Mouse (Mus musculus): ENCODE data around the gene Tln2. TPM values are rescaled to one million over a fixed set of nuclear protein-coding genes. Genes with fewer than 3 reads are reported as not detected.
A peak's percentile ranks its signal among the peaks of the same experiment; 100 is the strongest.

Gene Tln2
- polyA plus RNA-seq, 2 experiments = 17.5 to 39.2 TPM

- Histone ChIP-seq H3K27ac (replicated peaks; ENCODE audit: low read depth, low read length) (no peak overlapping the region), H3K4me3 (replicated peaks; ENCODE audit: low read length) (no peak overlapping the region), H3K4me2 (replicated peaks; ENCODE audit: low read depth, low read length, severe bottlenecking) (no peak overlapping the region), H3K36me3 (ENCODE audit: control insufficient read depth, insufficient read depth, low read length) (no peaks in the 10 kb centered on the region; the same call in none of the 2 replicates), H3K4me1 (ENCODE audit: control insufficient read depth, insufficient read depth, low read length) (peaks cover 28% of the 10 kb centered on the region), H3K9me3 (ENCODE audit: control insufficient read depth, low read length) (no peaks in the 10 kb centered on the region), H3K9ac (ENCODE audit: low read depth, low read length, severe bottlenecking) (no peak overlapping the region), H3K27me3 (ENCODE audit: control insufficient read depth, insufficient read depth, low read length) (no peaks in the 10 kb centered on the region)
- DNase-seq (ENCODE audit: low spot score) (no peak), ATAC-seq (ENCODE audit: low FRiP score, low read depth) (no peak)
- no peak for TF ChIP-seq POLR2A (IDR thresholded peaks at IDR 0.05; ENCODE audit: borderline replicate concordance, extremely low read depth, insufficient read depth, insufficient read length)
Observed at GRCm38 (mm10) chr9:67273362-67273761, 286.1 kb downstream of the Tln2 start.

- H3K4me1 ChIP-seq (ENCODE audit: control insufficient read depth, insufficient read depth, low read length) = peaks cover 52% of the 10 kb centered on the region
- 58% methylated on average over 7 of the region's 7 CpGs for WGBS
Observed at GRCm38 (mm10) chr9:67270734-67271133, 288.8 kb downstream of the Tln2 start.

GRCm38 (mm10) chr9:67270061-67270595, 289.4 kb downstream of the Tln2 start:
- Histone ChIP-seq H3K27ac (replicated peaks; ENCODE audit: low read depth, low read length) (no peak overlapping the region; the same call in 1 of the 2 replicates), H3K4me1 (ENCODE audit: control insufficient read depth, insufficient read depth, low read length) (peaks cover 58% of the 10 kb centered on the region), H3K27me3 (ENCODE audit: control insufficient read depth, insufficient read depth, low read length) (no peaks in the 10 kb centered on the region), H3K9ac (ENCODE audit: low read depth, low read length, severe bottlenecking) (no peak overlapping the region), H3K4me2 (replicated peaks; ENCODE audit: low read depth, low read length, severe bottlenecking) (no peak overlapping the region), H3K36me3 (ENCODE audit: control insufficient read depth, insufficient read depth, low read length) (no peaks in the 10 kb centered on the region; the same call in 1 of the 2 replicates), H3K4me3 (replicated peaks; ENCODE audit: low read length) (no peak overlapping the region), H3K9me3 (ENCODE audit: control insufficient read depth, low read length) (no peaks in the 10 kb centered on the region)
- WGBS = 67% methylated on average over 7 of the region's 7 CpGs
- DNase-seq (ENCODE audit: low spot score) (no peak), ATAC-seq (ENCODE audit: low FRiP score, low read depth) (no peak)
- TF ChIP-seq POLR2A (IDR thresholded peaks at IDR 0.05; ENCODE audit: borderline replicate concordance, extremely low read depth, insufficient read depth, insufficient read length) = no peak

More at GRCm38 (mm10) chr9:67270734-67271133, 288.8 kb downstream of the Tln2 start:
- Histone ChIP-seq H3K4me3 (replicated peaks; ENCODE audit: low read length) (no peak overlapping the region), H3K9me3 (ENCODE audit: control insufficient read depth, low read length) (no peaks in the 10 kb centered on the region), H3K9ac (ENCODE audit: low read depth, low read length, severe bottlenecking) (no peak overlapping the region), H3K4me2 (replicated peaks; ENCODE audit: low read depth, low read length, severe bottlenecking) (no peak overlapping the region), H3K27me3 (ENCODE audit: control insufficient read depth, insufficient read depth, low read length) (no peaks in the 10 kb centered on the region), H3K27ac (replicated peaks; ENCODE audit: low read depth, low read length) (peak overlapping the region; percentile 63), H3K36me3 (ENCODE audit: control insufficient read depth, insufficient read depth, low read length) (no peaks in the 10 kb centered on the region; the same call in 1 of the 2 replicates)
- no peak for DNase-seq (ENCODE audit: low spot score)
- ATAC-seq (ENCODE audit: low FRiP score, low read depth) = no peak
- no peak for TF ChIP-seq POLR2A (IDR thresholded peaks at IDR 0.05; ENCODE audit: borderline replicate concordance, extremely low read depth, insufficient read depth, insufficient read length)

GRCm38 (mm10) chr9:67267276-67267990, 292.1 kb downstream of the Tln2 start:
- Histone ChIP-seq H3K9me3 (ENCODE audit: control insufficient read depth, low read length) (no peaks in the 10 kb centered on the region), H3K36me3 (ENCODE audit: control insufficient read depth, insufficient read depth, low read length) (no peaks in the 10 kb centered on the region), H3K27me3 (ENCODE audit: control insufficient read depth, insufficient read depth, low read length) (no peaks in the 10 kb centered on the region), H3K4me3 (replicated peaks; ENCODE audit: low read length) (no peak overlapping the region), H3K9ac (ENCODE audit: low read depth, low read length, severe bottlenecking) (no peak overlapping the region), H3K4me1 (ENCODE audit: control insufficient read depth, insufficient read depth, low read length) (peaks cover 66% of the 10 kb centered on the region), H3K4me2 (replicated peaks; ENCODE audit: low read depth, low read length, severe bottlenecking) (no peak overlapping the region), H3K27ac (replicated peaks; ENCODE audit: low read depth, low read length) (no peak overlapping the region)
- TF ChIP-seq POLR2A (IDR thresholded peaks at IDR 0.05; ENCODE audit: borderline replicate concordance, extremely low read depth, insufficient read depth, insufficient read length) = no peak
- 77% methylated on average over 8 of the region's 8 CpGs for WGBS
- DNase-seq (ENCODE audit: low spot score) (no peak), ATAC-seq (ENCODE audit: low FRiP score, low read depth) (no peak)

- H3K4me3 ChIP-seq (replicated peaks; ENCODE audit: low read length) = no peak overlapping the region
- ATAC-seq (ENCODE audit: low FRiP score, low read depth) (no peak), DNase-seq (ENCODE audit: low spot score) (no peak)
- H3K9me3 ChIP-seq (ENCODE audit: control insufficient read depth, low read length) = no peaks in the 10 kb centered on the region
- no peak overlapping the region for H3K4me2 ChIP-seq (replicated peaks; ENCODE audit: low read depth, low read length, severe bottlenecking)
- TF ChIP-seq POLR2A (IDR thresholded peaks at IDR 0.05; ENCODE audit: borderline replicate concordance, extremely low read depth, insufficient read depth, insufficient read length) = no peak
- no peaks in the 10 kb centered on the region; the same call in 1 of the 2 replicates for H3K36me3 ChIP-seq (ENCODE audit: control insufficient read depth, insufficient read depth, low read length)
- H3K9ac ChIP-seq (ENCODE audit: low read depth, low read length, severe bottlenecking) = no peak overlapping the region
- H3K27ac ChIP-seq (replicated peaks; ENCODE audit: low read depth, low read length) = no peak overlapping the region
- 77% methylated on average over 11 of the region's 11 CpGs for WGBS
- H3K27me3 ChIP-seq (ENCODE audit: control insufficient read depth, insufficient read depth, low read length) = no peaks in the 10 kb centered on the region
- H3K4me1 ChIP-seq (ENCODE audit: control insufficient read depth, insufficient read depth, low read length) = peaks cover 64% of the 10 kb centered on the region
Observed at GRCm38 (mm10) chr9:67265513-67265912, 294.0 kb downstream of the Tln2 start.
